Mouse (Mus musculus) olfactory bulb, adult 2 months (tissue): ENCODE results near the gene 1700013H16Rik.
"Not testable (repeated sequence)": the region's sequence is repeated elsewhere in the genome, so short reads cannot be mapped to it uniquely, and the experiment has no call there.

Experiments
- CTCF ChIP-seq: fragments of 200-500 bp; IDR thresholded peaks from 2 replicates; pipeline ENCODE4 v1.5.1; 2012; ENCODE audit warnings: low read depth, mild to moderate bottlenecking, low read length, moderate library complexity; ENCODE audit not compliant: insufficient read depth
- POLR2A ChIP-seq: fragments of 200-500 bp; IDR thresholded peaks from 2 replicates; pipeline ENCODE4 v1.6.1; 2012; ENCODE audit warnings: mild to moderate bottlenecking, low read depth, low read length, moderate library complexity; ENCODE audit not compliant: insufficient read depth

DNA sequence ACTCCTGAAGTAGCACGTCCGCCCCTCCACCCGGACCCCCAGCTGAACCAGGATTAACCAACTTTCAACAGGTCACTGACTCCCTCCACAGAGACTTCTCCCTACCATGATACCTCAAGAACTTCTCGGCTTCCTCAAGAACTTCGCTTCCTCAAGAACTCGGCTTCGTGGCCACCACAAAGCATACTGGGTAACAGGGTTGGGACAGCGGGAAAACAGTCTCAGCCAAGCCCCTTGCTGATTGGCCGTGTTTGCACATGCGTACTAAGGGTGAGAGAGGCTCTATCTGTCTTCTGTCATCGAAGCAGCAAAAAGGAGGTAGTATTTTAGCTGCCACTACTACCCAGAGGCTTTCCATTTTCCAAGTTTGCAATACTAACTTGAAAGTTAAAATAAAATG, 39.9 kb upstream of the 1700013H16Rik start, which contains the start of gene Xlr:
- not testable (repeated sequence) for TF ChIP-seq CTCF, POLR2A
